Mouse (Mus musculus): Measurements from ENCODE around the gene Gm45140.

Gene Gm45140

DNA sequence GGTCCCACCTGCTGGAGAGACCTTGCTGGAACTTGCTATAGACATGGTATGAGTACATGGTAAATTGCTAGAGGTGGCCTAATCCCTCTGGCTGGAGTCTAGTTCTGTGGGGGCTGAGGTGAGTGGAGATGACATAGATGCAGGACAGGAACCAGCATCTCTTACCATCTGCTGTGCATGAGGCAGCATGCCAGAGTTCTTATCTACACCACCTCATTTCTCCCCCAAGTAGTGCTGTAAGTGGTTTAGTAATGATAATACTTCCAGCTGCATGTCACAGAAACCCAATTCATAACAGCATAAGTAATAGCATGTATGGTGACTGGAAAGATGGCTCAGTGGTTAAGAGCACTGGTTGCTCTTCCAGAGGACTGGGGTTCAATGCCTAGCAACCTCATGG, 95.1 kb downstream of the Gm45140 start:
- no peak for DNase-seq (ENCODE audit: low spot score in 2 of 2)

- DNase-seq (ENCODE audit: low spot score in 2 of 2): no peak
Observed at GRCm38 (mm10) chr6:87739898-87740297, 95.7 kb downstream of the Gm45140 start.

All from frontal cortex, postnatal 10 days (tissue).